Mouse (Mus musculus) bone marrow, adult 2 months (tissue): ENCODE data around the gene Ap4b1.

Experiments used
- CTCF ChIP-seq: fragments of 200-500 bp; IDR thresholded peaks from 2 replicates; pipeline ENCODE4 v1.5.1; 2011; ENCODE audit warnings: low read length, control low read depth; ENCODE audit not compliant: control insufficient read depth, insufficient read depth
- POLR2A ChIP-seq: fragments of 200-500 bp; IDR thresholded peaks from 2 replicates; pipeline ENCODE4 v1.6.1; 2011; ENCODE audit warnings: low read depth, mild to moderate bottlenecking, control low read depth, low read length, borderline replicate concordance; ENCODE audit not compliant: control insufficient read depth

GRCm38 (mm10) chr3:103850644-103851363 is 41.5 kb downstream of the Ap4b1 start:
- TF ChIP-seq POLR2A: no peak
- TF ChIP-seq CTCF: no peak
